Mouse (Mus musculus) skeletal muscle tissue, adult 2 months (tissue): ENCODE measurements around the gene Gtf2h3.
"Not testable (repeated sequence)": the region's sequence is repeated elsewhere in the genome, so short reads cannot be mapped to it uniquely, and the experiment has no call there.

Source experiments
- DNase-seq: peaks from one replicate; pipeline ENCODE4 v3.0.0-alpha.2; 2012; ENCODE audit warnings: low read depth, low spot score

The Gtf2h3 gene

DNA sequence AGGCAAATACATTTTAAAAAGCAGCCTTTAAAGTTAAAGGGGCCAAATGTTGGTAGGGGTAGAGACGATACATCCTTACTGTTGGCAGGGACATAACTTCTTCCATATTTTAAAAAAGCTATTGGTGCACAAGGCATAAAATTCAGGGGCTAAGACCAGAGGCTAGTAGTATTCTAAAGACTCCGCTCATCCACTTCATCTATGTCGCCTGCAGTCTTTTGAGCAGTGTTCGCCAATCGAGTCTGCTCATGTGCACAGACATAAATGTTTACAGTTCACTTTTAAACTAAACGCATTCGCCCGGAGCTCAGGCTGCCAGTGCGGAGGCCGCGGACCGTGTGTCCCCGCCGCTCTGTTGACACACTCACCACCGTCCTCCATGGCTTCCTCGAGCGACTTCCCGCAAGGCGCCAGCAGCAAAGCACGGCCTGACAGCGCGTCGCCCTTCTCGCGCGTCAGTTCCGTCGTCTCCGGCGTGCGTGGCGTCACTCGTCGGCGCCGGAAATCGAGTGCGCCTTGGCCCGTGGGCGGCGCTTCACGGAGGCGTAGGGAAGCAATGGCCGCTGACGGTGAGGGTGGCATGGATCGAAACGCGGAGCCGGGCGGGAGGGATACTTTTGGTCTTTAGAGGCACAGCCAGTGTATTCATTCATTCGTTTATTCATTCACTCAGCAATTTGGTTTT is at the start of gene Gtf2h3, which contains the start of gene Eif2b1:
Gene Gtf2h3, plus strand, starts transcription at position 508 of the 685 bp plus-strand sequence.
Gene Eif2b1, minus strand, starts transcription at position 499 of the 685 bp plus-strand sequence.
- peak; percentile 89 for DNase-seq

GRCm38 (mm10) chr5:124529191-124529651 is 49.7 kb upstream of the Gtf2h3 start:
- DNase-seq = peak; percentile 64

GRCm38 (mm10) chr5:124529697-124530096 is 49.2 kb upstream of the Gtf2h3 start:
- no peak for DNase-seq

DNA sequence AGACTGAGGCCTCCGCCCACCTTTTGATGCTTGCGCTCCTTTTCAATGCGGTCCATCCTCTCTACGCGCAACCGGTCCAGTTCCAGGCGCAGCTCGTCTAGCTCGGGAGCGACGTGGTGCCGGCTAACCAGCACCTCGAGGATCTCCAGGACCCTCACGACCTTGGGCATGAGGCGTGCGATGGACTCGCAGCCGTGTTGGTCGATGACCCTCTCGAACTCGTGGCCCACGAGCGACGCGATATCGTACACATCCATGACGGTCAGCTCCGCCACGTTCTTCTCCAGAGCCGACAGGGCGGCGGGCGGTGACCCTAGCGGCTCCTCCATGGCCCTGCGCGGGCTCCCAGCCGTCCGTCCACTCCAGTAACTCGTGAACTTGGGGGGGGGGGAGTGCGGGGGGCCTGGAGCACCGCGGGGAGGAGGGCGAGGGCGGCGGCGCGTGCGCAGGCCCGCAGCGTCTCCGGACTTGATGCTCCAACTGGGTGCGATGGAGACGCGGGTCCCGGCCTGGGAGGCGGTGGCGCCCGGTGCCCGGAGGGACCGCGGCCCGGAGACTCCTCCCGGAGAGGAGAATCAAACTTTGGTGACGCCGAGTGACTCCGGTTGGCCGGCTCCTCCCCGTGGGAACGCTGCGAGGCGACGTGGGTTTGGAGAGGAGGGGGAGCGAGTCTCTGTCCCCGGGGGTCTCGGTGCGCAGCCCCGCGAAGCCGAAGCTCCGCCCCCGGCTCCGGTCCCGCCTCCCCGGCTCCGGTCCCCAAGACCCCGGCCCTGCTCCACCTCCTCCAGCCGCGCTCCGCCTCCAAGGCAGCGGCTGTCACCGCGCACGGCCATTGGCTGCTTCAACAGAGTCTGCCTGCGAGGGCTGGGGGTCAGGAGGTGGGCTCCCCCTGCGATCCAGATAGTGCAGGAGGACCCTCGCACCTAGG is 48.0 kb upstream of the Gtf2h3 start, which contains the start of gene Rilpl1:
Gene Rilpl1, minus strand, starts transcription at position 737 of the 928 bp plus-strand sequence.
- DNase-seq = peak; percentile 75

DNA sequence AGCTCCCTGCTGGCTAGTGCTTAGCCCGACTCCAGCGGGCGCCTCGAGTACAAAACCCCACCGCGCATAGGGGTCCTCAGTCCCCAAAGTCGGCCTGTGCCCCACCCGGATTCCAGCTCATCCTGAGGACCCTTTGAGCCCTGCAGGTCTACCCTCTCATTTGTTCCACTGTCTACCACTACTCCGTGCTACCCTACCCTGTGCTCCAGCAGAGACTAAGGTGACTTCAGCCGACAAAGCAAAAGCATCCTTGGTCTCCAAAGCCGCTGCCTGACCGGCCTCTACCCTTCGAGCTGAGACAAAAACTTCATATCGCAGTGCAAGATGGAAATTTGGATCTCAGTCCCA is 47.4 kb upstream of the Gtf2h3 start:
- DNase-seq = no peak

GRCm38 (mm10) chr5:124532451-124532850 is 46.5 kb upstream of the Gtf2h3 start:
- DNase-seq = no peak

DNA sequence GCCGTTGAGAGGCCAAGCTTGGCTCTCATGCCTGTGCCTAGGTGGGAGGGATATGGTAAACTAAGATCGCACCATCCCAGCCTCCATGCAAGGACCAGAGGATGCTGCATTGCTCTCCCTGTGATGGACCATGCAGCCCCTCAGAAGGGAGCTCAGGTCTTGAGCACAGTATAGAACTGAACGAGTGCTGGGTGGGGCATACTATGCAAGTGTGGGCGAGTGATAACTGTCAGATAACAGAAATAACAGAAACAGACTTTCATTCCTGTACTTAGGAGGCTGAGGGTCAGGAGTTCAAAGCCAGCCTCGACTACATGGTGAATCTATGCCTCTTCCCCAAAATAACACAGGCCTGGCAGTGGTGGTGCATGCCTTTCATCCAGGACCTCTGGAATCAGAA is 43.9 kb upstream of the Gtf2h3 start:
- no peak for DNase-seq

DNA sequence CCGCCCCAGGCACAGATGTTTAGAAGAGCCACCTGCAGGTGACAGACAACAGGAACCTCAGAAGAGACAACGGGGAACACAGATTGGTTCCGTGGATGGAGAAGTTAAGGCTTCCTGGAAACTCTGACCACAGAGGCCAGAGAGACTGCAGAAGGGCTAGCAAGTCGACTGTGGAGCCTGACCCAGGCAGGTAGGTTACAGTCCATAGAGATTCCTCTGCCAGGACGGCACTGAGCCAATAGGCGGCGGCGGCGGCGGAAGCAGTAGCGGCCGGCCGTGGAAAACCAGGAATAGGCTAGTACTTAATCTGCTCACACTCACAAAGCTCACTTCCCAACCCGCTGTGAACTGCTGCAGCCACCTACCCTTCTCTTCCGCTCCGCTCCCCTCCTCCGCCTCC is 42.2 kb upstream of the Gtf2h3 start:
- peak; percentile 32 for DNase-seq

DNA sequence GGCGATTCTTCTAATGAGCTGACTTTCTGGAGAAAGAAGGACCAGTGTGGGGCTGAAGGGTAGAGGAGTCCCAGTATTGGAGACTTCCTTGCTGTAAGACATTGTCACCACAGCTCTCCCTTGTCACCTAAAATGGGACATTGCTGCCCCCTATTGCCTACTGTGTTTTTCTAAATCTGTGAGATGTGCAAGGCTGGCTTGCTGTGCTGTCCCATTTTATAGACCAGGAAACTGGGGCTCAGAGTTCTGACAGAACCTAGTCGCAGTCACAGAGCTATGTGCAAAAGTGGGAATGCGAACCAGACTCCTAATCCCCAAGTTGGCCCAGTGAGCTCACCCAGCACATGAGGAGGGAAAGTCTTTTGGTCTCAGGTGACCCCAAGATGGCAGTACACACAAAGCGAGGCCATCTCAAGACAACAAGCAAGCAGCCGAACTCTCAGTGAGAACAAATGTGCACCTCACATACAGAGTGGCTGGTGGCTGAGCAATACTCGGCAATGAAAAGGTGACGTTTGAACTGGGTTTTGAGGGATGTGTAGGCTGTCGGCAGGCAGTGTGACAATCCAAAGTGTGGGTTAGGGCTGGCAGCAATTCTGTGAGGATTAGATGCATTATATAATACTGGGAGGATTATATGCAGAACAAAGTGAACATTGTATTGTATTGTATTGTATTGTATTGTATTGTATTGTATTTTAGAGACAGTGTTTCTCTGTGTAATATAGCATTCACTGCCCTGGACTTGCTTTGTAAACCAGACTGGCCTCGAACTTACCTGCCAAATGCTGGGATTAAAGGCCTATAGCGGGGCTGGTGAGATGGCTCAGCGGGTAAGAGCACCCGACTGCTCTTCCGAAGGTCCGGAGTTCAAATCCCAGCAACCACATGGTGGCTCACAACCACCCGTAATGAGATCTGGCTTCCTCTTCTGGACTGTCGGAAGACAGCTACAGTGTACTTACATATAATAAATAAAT is 39.8 kb upstream of the Gtf2h3 start:
- peak; percentile 57 for DNase-seq

DNA sequence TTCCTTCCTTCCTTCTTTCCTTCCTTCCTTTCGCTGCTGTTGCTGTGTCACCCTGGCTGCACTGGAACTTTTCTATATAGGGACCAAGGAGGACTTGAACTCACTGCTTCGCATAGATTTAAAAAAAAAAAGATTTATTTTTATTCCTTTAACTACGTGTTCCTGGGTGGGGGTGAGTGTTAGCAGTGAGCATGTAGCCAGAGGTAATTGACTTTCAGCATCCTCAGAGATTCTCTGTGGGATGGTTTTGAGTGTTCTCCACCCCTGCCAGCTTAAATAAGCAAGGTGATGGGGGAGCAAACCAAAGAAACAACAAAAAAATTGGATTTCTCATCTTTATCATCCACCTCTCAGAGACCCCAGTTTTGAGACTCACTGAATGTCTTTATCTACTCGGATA is 39.0 kb upstream of the Gtf2h3 start:
- no peak for DNase-seq

DNA sequence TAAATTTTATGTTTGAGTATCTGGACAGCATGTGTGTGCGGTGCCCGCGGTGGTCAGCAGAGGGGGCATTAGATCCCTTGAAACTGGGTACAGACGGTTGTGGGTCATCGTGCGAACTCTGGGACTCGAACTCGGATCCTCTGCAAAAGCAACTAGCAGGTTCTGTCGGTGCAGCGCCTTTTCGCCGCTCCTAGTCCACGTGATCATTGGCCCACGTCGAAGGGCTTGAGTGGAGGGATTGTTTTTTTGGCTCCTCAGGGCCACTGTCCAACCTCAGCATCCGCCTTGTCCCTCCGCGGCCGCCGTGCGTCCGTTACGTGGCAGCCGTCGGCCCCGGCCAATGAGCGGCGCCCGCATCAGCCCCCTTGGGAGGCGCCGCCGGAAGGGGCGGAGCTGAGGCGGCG is 38.6 kb upstream of the Gtf2h3 start, which contains the start of gene Tmed2:
Gene Tmed2, plus strand, starts transcription at position 313 of the 404 bp plus-strand sequence.
- DNase-seq = peak; percentile 98

DNA sequence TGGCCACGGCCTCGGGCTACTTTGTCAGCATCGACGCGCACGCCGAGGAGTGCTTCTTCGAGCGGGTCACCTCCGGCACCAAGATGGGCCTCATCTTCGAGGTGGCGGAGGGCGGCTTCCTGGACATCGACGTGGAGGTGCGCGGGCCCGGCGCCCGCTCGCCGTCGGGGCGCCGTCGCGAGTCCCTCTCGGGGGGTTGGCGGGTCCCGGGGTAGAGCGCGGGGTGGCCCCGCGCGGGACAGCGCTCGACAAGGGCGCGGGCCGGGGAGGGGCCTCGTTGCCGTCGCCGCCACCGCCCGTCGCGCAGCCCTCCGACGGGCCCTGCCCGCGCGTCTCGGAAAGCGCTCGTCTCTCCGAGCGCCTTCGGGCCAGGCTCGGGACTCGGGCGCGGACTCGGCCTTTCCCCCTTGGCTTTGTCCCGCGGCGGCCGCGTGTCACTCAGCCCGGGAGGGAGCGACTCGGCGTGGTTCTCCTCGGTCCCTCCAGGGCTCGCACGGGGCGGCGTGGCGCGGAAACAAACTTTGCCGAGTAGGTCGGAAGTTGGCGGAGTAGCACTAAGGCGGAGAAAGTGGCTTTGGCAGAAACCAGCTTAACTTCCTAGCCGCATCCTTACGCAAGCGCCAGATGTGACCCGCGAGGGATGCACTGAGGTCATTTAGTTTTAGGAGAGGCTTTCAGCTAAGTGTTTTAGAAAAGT is 37.9 kb upstream of the Gtf2h3 start:
- DNase-seq = peak; percentile 68

DNA sequence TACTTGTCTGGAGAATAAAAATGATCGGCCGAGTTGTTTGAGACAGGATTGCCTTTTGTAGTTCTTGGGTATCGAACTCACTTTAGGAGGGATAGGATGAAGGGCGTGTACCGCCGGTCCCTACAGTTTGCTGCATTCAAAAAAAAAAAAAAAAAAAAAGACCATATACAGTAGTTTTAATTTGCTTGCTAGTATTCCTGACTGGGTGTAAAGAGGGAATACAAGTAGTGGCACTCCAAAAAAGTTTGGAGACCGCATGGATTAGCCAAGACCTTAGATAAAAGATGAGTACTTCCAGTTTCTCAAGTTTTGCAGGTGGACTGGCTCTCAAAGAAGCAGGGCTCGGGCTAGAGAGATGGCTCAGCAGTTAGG is 37.4 kb upstream of the Gtf2h3 start:
- no peak for DNase-seq

DNA sequence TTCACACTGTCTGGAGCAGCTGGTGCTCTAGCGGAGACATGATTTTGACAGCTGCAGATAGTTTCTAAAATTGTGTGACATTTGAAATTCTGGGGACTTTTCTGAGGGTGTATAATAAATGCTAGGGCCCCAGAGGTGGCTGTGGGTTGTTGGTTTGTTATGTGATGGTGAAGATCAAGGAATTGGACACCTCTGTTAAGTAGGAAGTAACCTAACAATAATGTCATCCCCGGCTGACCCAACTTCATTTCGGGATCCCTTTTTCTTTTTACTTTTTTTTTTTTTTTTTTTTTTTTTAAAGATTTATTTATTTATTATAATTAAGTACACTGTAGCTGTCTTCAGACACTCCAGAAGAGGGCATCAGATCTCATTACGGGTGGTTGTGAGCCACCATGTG is 28.2 kb upstream of the Gtf2h3 start:
- DNase-seq = not testable (repeated sequence)

DNA sequence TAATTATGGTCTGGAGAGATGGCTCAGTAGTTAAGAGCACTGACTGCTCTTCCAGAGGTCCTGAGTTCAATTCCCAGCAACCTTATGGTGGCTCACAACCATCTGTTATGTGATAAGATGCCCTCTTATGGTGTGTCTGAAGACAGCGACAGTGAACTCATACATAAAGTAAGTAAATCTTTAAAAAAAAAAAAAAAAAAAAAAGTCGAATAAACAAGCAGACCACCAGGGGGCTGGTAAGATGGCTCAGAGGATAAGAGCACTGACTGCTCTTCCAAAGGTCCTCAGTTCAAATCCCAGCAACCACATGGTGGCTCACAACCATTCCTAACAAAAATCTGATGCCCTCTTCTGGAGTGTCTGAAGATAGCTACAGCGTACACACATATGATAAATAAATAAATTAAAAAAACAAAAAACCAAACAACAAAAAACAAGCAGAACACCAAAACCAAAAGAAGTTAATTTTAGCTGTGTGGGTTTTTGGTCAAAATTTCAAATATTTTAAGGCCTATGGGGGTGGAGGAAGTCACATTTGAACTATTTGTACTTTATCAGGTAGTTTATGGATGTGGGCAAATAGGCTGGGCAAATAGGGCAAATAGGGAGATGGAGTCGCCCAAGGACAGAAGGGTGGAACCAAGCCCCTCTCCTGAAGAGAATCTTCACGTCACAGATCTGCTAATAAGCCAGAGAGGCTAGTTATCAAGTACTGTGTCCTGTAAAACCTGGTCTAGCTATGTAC is 27.4 kb upstream of the Gtf2h3 start:
- not testable (repeated sequence) for DNase-seq

DNA sequence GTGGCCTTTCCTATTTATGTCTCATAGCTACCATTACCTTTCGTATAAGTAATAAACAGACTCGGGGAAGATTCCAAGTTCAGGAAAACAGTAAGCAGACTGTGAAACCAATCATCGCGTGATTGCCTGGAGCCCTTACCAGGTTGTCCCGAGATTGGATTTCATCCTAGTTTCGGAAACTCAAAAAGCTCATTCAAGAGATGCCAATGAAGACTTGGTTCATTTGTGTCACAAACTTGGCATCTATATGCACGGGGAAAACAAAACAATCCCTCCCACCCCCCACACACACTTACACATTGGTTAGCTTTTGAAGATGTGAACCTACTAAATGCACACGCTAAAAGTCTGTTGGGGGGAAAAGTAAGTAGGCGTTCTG is 26.9 kb upstream of the Gtf2h3 start:
- DNase-seq = no peak

- peak; percentile 82 for DNase-seq
These were observed 26.2 kb upstream of the Gtf2h3 start, which contains the start of gene Ddx55 for GRCm38 (mm10) chr5:124552558-124553307. Gene Ddx55, plus strand, starts transcription at chr5:124552864.

GRCm38 (mm10) chr5:124553607-124554006 is 25.3 kb upstream of the Gtf2h3 start:
- no peak for DNase-seq

DNA sequence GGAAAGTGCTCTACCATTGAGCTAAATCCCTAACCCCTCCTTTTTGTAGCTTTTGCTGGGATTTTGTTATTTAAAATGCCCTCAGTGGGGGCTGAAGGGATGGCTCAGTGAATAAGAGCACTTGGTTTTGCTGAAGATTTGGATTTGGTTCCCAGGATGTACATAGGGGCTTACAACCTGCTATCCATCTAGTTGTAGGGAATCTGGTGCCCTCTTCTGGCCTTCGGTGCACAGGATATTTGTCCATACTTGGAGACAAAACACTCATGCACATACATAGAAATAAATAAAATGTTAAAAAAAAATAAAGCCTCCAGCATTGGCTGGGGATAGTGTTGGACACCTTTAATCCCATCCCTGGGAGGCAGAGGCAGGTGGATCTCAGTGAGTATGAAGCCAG is 23.8 kb upstream of the Gtf2h3 start:
- no peak for DNase-seq
